Mouse (Mus musculus): Measurements from ENCODE around the gene Amigo2. TPM values are rescaled to one million over a fixed set of nuclear protein-coding genes. Genes with fewer than 3 reads are reported as not detected.

Gene Amigo2
- 0.74 and 1.0 TPM in 2 replicates for polyA plus RNA-seq (2015; fragmentation: Nextera tagmentation; extraction: Ambion mirVana)

GRCm38 (mm10) chr15:97246911-97247790 lies at the start of gene Amigo2, which contains the start of gene Pced1b:
TSS of gene Amigo2 (minus strand) at chr15:97247287.
TSS of gene Pced1b (plus strand) at chr15:97247107.
- Histone ChIP-seq H3K9me3 (replicated peaks) (no peaks in the 10 kb centered on the region), H3K4me2 (peak within 1 kb of the TSS; percentile 79), H3K27ac (peak within 1 kb of the TSS; percentile 50; the same call in 1 of the 2 replicates), H3K4me3 (replicated peaks) (peak within 1 kb of the TSS; percentile 67), H3K9ac (peak within 1 kb of the TSS; percentile 71), H3K27me3 (peaks cover 73% of the 10 kb centered on the region), H3K36me3 (no peaks in the 10 kb centered on the region), H3K4me1 (replicated peaks) (peaks cover 25% of the 10 kb centered on the region; the same call in 1 of the 2 replicates)
- ATAC-seq (ENCODE audit: low read depth) (peak; percentile 62), DNase-seq (no peak)
- under 1% methylated on average over 107 of the region's 125 CpGs for WGBS (ENCODE audit: insufficient replicate concordance)

- Histone ChIP-seq H3K4me3 (replicated peaks) (no peak overlapping the region), H3K36me3 (no peaks in the 10 kb centered on the region), H3K4me1 (replicated peaks) (no peaks in the 10 kb centered on the region), H3K9ac (no peak overlapping the region), H3K4me2 (no peak overlapping the region), H3K27me3 (no peaks in the 10 kb centered on the region), H3K9me3 (replicated peaks) (no peaks in the 10 kb centered on the region), H3K27ac (no peak overlapping the region)
- 78% methylated on average over 21 of the region's 21 CpGs for WGBS (ENCODE audit: insufficient replicate concordance)
- DNase-seq (no peak), ATAC-seq (ENCODE audit: low read depth) (no peak)
These were observed 44.4 kb upstream of the Amigo2 start for GRCm38 (mm10) chr15:97291291-97292050.

- 81% methylated on average over 6 of the region's 6 CpGs for WGBS (ENCODE audit: insufficient replicate concordance)
- no peak for ATAC-seq (ENCODE audit: low read depth)
These were observed 43.3 kb upstream of the Amigo2 start for GRCm38 (mm10) chr15:97290351-97290750.

GRCm38 (mm10) chr15:97289176-97289575 lies 42.1 kb upstream of the Amigo2 start:
- ATAC-seq (ENCODE audit: low read depth), result no peak
- Histone ChIP-seq H3K27ac (no peak overlapping the region), H3K27me3 (no peaks in the 10 kb centered on the region), H3K4me2 (no peak overlapping the region), H3K9ac (no peak overlapping the region), H3K9me3 (replicated peaks) (no peaks in the 10 kb centered on the region), H3K4me1 (replicated peaks) (no peaks in the 10 kb centered on the region), H3K4me3 (replicated peaks) (no peak overlapping the region), H3K36me3 (no peaks in the 10 kb centered on the region)
- no peak for DNase-seq
- WGBS (ENCODE audit: insufficient replicate concordance), result 65% methylated on average over 4 of the region's 4 CpGs

More at GRCm38 (mm10) chr15:97290351-97290750, 43.3 kb upstream of the Amigo2 start:
- Histone ChIP-seq H3K4me2 (no peak overlapping the region), H3K27ac (no peak overlapping the region), H3K36me3 (no peaks in the 10 kb centered on the region), H3K27me3 (no peaks in the 10 kb centered on the region), H3K4me1 (replicated peaks) (no peaks in the 10 kb centered on the region), H3K4me3 (replicated peaks) (no peak overlapping the region), H3K9me3 (replicated peaks) (no peaks in the 10 kb centered on the region), H3K9ac (no peak overlapping the region)
- DNase-seq, result no peak

GRCm38 (mm10) chr15:97288690-97289089 lies 41.6 kb upstream of the Amigo2 start:
- Histone ChIP-seq H3K9ac (no peak overlapping the region), H3K4me3 (replicated peaks) (no peak overlapping the region), H3K27me3 (no peaks in the 10 kb centered on the region), H3K36me3 (no peaks in the 10 kb centered on the region), H3K4me2 (no peak overlapping the region), H3K4me1 (replicated peaks) (no peaks in the 10 kb centered on the region), H3K9me3 (replicated peaks) (no peaks in the 10 kb centered on the region), H3K27ac (no peak overlapping the region)
- 78% methylated on average over 13 of the region's 13 CpGs for WGBS (ENCODE audit: insufficient replicate concordance)
- DNase-seq, result no peak
- ATAC-seq (ENCODE audit: low read depth), result no peak

DNA sequence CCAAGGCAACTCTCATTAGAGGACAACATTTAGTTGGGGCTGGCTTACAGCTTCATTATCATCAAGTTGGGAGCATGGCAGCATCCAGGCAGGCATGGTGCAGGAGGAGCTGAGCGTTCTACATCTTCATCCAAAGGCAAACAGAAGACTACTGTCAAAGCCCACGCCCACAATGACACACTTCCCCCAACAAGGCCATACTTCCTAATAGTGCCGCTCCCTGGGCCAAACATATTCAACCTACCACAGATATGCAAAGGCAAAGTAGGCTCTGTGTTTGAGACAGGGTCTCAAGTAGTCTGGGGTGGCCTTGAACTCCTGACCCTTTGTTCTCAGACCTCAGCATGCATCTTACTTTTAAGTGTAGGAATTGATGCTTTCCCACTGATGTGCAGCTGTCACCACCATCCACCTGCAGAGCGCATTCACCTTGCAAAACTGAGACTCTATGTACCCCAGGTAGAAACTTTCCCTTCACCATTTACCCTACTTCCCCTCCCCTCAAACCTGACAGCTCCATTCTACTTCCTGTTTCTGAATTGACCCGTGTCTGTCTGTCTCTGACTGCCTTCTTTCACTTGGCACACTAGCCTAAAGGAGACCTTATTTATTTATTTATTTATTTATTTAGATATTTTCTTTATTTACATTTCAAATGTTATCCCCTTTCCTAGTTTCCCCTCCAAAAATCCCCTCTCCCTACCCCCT lies 40.5 kb upstream of the Amigo2 start:
- ATAC-seq (ENCODE audit: low read depth) (no peak), DNase-seq (no peak)
- H3K4me1 ChIP-seq (replicated peaks), result no peaks in the 10 kb centered on the region; the same call in 1 of the 2 replicates
- no peaks in the 10 kb centered on the region for H3K36me3 ChIP-seq
- no peak overlapping the region for H3K4me3 ChIP-seq (replicated peaks)
- WGBS (ENCODE audit: insufficient replicate concordance), result 57% methylated on average over 5 of the region's 5 CpGs
- H3K27ac ChIP-seq, result no peak overlapping the region
- no peaks in the 10 kb centered on the region for H3K9me3 ChIP-seq (replicated peaks)
- H3K9ac ChIP-seq, result no peak overlapping the region
- H3K4me2 ChIP-seq, result no peak overlapping the region
- no peaks in the 10 kb centered on the region for H3K27me3 ChIP-seq

DNA sequence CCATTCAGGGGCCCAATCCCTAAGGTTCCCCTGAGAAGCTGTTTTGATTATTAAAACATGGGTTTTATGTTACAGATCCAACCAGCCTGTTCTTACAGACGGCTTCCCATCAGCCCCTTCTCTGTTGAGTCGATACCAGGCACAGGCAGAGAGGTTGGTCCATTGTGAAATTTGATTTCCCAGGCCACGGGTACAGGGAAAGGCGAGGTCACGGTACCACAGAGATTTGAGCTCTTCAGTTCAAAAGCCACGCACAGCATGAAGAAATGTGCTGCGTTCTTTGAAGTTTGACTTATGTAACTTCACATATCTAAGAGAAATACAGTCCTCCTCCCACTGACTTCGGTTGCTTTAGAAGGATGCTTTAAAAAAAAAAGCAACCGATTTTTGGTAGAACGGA lies 39.6 kb upstream of the Amigo2 start:
- Histone ChIP-seq H3K4me1 (replicated peaks) (no peaks in the 10 kb centered on the region; the same call in 1 of the 2 replicates), H3K4me3 (replicated peaks) (no peak overlapping the region), H3K36me3 (no peaks in the 10 kb centered on the region), H3K27me3 (no peaks in the 10 kb centered on the region), H3K4me2 (no peak overlapping the region), H3K9me3 (replicated peaks) (no peaks in the 10 kb centered on the region), H3K9ac (no peak overlapping the region), H3K27ac (no peak overlapping the region)
- WGBS (ENCODE audit: insufficient replicate concordance), result 73% methylated on average over 10 of the region's 10 CpGs
- no peak for ATAC-seq (ENCODE audit: low read depth)
- DNase-seq, result no peak

DNA sequence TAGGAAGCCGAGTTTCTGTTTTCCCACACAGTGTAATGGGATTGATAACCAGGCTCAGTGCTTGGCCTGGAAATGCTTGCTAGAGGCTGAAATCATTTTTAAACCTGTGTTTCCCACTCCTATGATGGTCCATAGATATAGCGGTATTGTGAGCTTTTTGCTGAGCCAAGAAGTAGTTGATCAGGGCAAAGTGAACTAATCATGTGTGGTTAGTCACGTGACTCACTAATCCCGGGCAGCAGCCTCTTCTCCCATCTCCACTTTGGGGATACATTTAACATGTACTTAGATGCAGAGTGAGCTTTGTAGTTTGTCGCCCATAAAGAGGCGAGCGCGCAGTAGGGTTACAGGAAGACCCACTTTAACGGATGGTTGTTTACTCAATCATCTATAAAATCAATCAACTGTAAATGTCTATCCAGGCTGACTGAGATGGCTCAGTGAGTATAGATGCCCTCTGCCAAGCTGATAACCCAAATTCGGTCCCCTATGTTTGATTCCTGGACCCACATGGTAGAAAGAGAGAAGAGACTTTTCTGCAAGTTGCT lies 38.7 kb upstream of the Amigo2 start:
- no peak for DNase-seq
- ATAC-seq (ENCODE audit: low read depth), result no peak

GRCm38 (mm10) chr15:97284201-97284600 lies 37.1 kb upstream of the Amigo2 start:
- ATAC-seq (ENCODE audit: low read depth), result no peak
- H3K36me3 ChIP-seq, result no peaks in the 10 kb centered on the region
- DNase-seq, result no peak
- no peaks in the 10 kb centered on the region for H3K9me3 ChIP-seq (replicated peaks)
- H3K4me1 ChIP-seq (replicated peaks), result no peaks in the 10 kb centered on the region; the same call in 1 of the 2 replicates
- no peak overlapping the region for H3K4me3 ChIP-seq (replicated peaks)
- H3K9ac ChIP-seq, result no peak overlapping the region
- 42% methylated on average over 5 of the region's 5 CpGs for WGBS (ENCODE audit: insufficient replicate concordance)
- no peaks in the 10 kb centered on the region for H3K27me3 ChIP-seq
- H3K4me2 ChIP-seq, result no peak overlapping the region
- H3K27ac ChIP-seq, result no peak overlapping the region

More for the DNA sequence above, 38.7 kb upstream of the Amigo2 start:
- H3K4me3 ChIP-seq (replicated peaks), result no peak overlapping the region
- H3K27me3 ChIP-seq, result no peaks in the 10 kb centered on the region
- no peak overlapping the region for H3K4me2 ChIP-seq
- WGBS (ENCODE audit: insufficient replicate concordance), result 75% methylated on average over 10 of the region's 10 CpGs
- no peak overlapping the region for H3K27ac ChIP-seq
- H3K4me1 ChIP-seq (replicated peaks), result no peaks in the 10 kb centered on the region; the same call in 1 of the 2 replicates
- H3K9ac ChIP-seq, result no peak overlapping the region
- H3K36me3 ChIP-seq, result no peaks in the 10 kb centered on the region
- H3K9me3 ChIP-seq (replicated peaks), result no peaks in the 10 kb centered on the region

GRCm38 (mm10) chr15:97282572-97282881 lies 35.4 kb upstream of the Amigo2 start:
- no peaks in the 10 kb centered on the region for H3K36me3 ChIP-seq
- ATAC-seq (ENCODE audit: low read depth), result no peak
- no peak overlapping the region for H3K27ac ChIP-seq
- H3K9me3 ChIP-seq (replicated peaks), result no peaks in the 10 kb centered on the region
- no peak for DNase-seq
- H3K4me2 ChIP-seq, result no peak overlapping the region
- H3K27me3 ChIP-seq, result no peaks in the 10 kb centered on the region
- H3K4me1 ChIP-seq (replicated peaks), result no peaks in the 10 kb centered on the region; the same call in 1 of the 2 replicates
- no peak overlapping the region for H3K9ac ChIP-seq
- no peak overlapping the region for H3K4me3 ChIP-seq (replicated peaks)
- 69% methylated on average over 6 of the region's 6 CpGs for WGBS (ENCODE audit: insufficient replicate concordance)

All from liver, embryonic 13.5 days (tissue).